Comparison of ENCODE assay signal across 8 mouse cellular contexts in the genomic region with DNA sequence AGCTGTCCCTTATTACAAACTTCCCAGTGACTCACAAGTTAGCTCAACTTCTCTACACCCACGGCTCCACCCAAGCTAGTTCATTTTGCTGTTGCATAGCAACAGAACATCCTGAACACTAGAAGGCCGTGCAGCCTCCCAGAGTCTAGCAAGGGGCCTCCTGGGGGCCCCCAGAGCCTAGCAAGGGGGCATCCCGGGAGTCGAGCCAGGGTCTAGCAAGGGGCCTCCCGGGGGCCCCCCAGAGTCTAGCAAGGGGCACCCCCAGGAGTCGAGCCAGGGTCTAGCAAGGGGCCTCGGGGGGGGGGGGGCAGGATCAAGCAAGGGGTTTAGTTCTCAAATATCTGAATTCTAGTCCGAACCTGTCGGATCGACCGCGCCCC. TPM values are rescaled to one million over a fixed set of nuclear protein-coding genes. Genes with fewer than 3 reads are reported as not detected.
DNase-seq lines count a peak whose midpoint lies in the region; ATAC-seq lines count a peak whose summit lies in the region.

No protein-coding gene starts in this region.

- peak overlapping the region; percentile 80 for H3K4me2 ChIP-seq in hindbrain, embryonic 12.5 days (replicated peaks)

- H3K36me3 ChIP-seq in hindbrain, embryonic 12.5 days, result peaks cover 27% of the 10 kb centered on the region
- H3K36me3 ChIP-seq in macrophage (ENCODE audit: inconsistent target), result peaks cover 25% of the 10 kb centered on the region

- ATAC-seq in frontal cortex, adult (ENCODE audit: low TSS enrichment), result peak; percentile 77
- peak; percentile 68 for ATAC-seq in hindbrain, embryonic 12.5 days (ENCODE audit: low FRiP score)

- peaks cover 16% of the 10 kb centered on the region for H3K79me2 ChIP-seq in macrophage (ENCODE audit: inconsistent target)

- peak overlapping the region; percentile 69 for H3K9ac ChIP-seq in hindbrain, embryonic 12.5 days

- H3K9me3 ChIP-seq in hindbrain, embryonic 12.5 days (replicated peaks), result no peaks in the 10 kb centered on the region

- H3K27ac ChIP-seq in hindbrain, embryonic 12.5 days, result peak overlapping the region; percentile 96
- H3K27ac ChIP-seq in macrophage, result peak overlapping the region; percentile 74

- DNase-seq in NIH3T3 (ENCODE audit: low read depth), result peak; percentile 93
- peak; percentile 66 for DNase-seq in cerebellum, adult 11-12 months
- peak; percentile 42 to 77 for DNase-seq in left cerebral cortex, adult 8-10 months (ENCODE audit: low spot score in 2 of 2)
- peak; percentile 83 for DNase-seq in right cerebral cortex, adult 18-20 months
- peak; percentile 71 to 79 for DNase-seq in urinary bladder, postnatal 4 days (ENCODE audit: low spot score in 2 of 2)

- H3K4me1 ChIP-seq in hindbrain, embryonic 12.5 days, result 0 out of 2 replicates have a peak, but pooled peaks cover 12% of the 10 kb centered on the region

- no peaks in the 10 kb centered on the region for H3K27me3 ChIP-seq in hindbrain, embryonic 12.5 days

- peak overlapping the region; percentile 74 for H3K4me3 ChIP-seq in hindbrain, embryonic 12.5 days
- peak overlapping the region; percentile 40 for H3K4me3 ChIP-seq in macrophage (ENCODE audit: inconsistent target)

- WGBS in hindbrain, embryonic 12.5 days, result under 1% methylated on average over 12 of the region's 12 CpGs
- WGBS in macrophage (ENCODE audit: missing documents), result 2% methylated on average over 12 of the region's 12 CpGs

RNA-seq across cellular contexts. Expression of gene Sfr1, which starts 0.8 kb away (rescaled TPM):
- polyA plus RNA-seq in hindbrain, embryonic 12.5 days (2016; fragmentation: Nextera tagmentation; extraction: Ambion mirVana), result 249 and 263 TPM in 2 replicates
- 10 to 100 TPM; 88.3 to 92.5 (median 89.9) TPM for total RNA-seq in left cerebral cortex, adult 8-10 months (2022)
- 10 to 100 TPM; 10.7 to 36.8 (median 19.4) TPM for total RNA-seq in macrophage (2018; cell fraction: chromatin; rRNA removed)
- 100 to 1,000 TPM in 4 of 26 experiments, 10 to 100 TPM in 22; 67.3 to 113 (median 79.1) TPM for total RNA-seq in macrophage (2018; cell fraction: cytosol; rRNA removed)
- total RNA-seq in macrophage (2018; cell fraction: nucleus; rRNA removed), result 10 to 100 TPM; 18.3 to 59.2 (median 30.5) TPM
- 64.4 to 160 TPM (median 82.0 TPM) in 3 replicates for polyA plus RNA-seq in macrophage (2018)

RNA-seq across cellular contexts. Expression of gene Col17a1, which starts 38.8 kb away (rescaled TPM):
- 0.66 and 1.2 TPM in 2 replicates for polyA plus RNA-seq in hindbrain, embryonic 12.5 days (2016; fragmentation: Nextera tagmentation; extraction: Ambion mirVana)
- total RNA-seq in left cerebral cortex, adult 8-10 months (2022), result under 1 TPM; 0.33 to 0.74 (median 0.47) TPM
- total RNA-seq in macrophage (2018; cell fraction: chromatin; rRNA removed), result not detected
- not detected for total RNA-seq in macrophage (2018; cell fraction: cytosol; rRNA removed)
- not detected for total RNA-seq in macrophage (2018; cell fraction: nucleus; rRNA removed)
- polyA plus RNA-seq in macrophage (2018), result not detected in 3 replicates

Comparison
In these comparisons a context has a peak if more than half of its experiments do, and no peak if none do; other contexts are left out.
1. Peak in every context shown above with its lines: DNase-seq, ATAC-seq, H3K4me3 ChIP-seq and H3K27ac ChIP-seq.